Mouse (Mus musculus): ENCODE data around the gene Best1. TPM values are rescaled to one million over a fixed set of nuclear protein-coding genes. Genes with fewer than 3 reads are reported as not detected.
"Not testable (repeated sequence)": the region's sequence is repeated elsewhere in the genome, so short reads cannot be mapped to it uniquely, and the experiment has no call there.

The Best1 gene
- total RNA-seq, 2 experiments from 2014 or later: 1.0 to 1.2 TPM

GRCm38 (mm10) chr19:9978431-9978951 is 22.9 kb downstream of the Best1 start:
- intact Hi-C loops (cut with DNase I): no loop called here
- peak; percentile 59 to 65 for DNase-seq (ENCODE audit: low spot score in 2 of 2)

DNA sequence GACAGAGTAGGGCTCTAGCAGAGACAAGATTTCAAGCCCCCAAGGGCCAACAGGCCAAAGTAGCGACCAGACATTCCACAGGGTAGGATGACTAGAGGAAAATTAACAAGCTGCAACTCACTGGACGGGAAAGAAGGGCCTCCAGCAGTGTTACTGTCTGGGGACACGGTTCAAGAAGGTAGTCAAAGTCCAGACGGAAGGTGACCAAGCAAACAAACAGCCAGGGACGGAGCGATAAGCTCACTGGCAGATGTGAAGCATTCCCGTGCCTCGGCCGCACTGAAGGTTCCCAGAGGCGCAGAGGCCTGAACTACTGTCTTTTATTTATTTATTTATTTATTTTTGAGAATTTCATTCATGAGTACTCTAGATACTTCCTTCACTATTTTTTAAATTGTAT is 24.3 kb downstream of the Best1 start:
- intact Hi-C loops (cut with DNase I): no loop called here

DNA sequence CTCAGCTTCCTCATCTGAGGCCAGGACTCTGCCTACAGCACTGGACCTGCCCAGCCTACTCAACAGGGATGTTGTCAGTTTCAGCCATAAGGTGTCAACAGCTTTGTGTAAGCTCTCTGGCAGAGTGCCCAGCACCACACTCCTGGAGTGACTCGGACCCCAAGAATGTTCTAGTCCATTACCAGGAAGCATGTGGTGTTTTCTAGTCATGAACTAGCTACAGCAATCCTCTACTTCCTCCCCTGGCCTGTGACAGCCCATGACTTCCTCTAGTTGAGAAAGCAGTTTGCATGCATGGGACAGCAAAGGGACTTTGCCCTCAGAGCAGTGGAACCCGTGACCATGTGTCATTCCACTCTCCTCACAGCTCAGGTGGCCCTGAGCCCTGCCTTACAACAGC is 26.6 kb downstream of the Best1 start:
- DNase-seq (ENCODE audit: low spot score in 2 of 2); intact Hi-C loops (cut with DNase I): not testable (repeated sequence)

More for the DNA sequence above, 24.3 kb downstream of the Best1 start:
- DNase-seq (ENCODE audit: low spot score in 2 of 2): no peak

DNA sequence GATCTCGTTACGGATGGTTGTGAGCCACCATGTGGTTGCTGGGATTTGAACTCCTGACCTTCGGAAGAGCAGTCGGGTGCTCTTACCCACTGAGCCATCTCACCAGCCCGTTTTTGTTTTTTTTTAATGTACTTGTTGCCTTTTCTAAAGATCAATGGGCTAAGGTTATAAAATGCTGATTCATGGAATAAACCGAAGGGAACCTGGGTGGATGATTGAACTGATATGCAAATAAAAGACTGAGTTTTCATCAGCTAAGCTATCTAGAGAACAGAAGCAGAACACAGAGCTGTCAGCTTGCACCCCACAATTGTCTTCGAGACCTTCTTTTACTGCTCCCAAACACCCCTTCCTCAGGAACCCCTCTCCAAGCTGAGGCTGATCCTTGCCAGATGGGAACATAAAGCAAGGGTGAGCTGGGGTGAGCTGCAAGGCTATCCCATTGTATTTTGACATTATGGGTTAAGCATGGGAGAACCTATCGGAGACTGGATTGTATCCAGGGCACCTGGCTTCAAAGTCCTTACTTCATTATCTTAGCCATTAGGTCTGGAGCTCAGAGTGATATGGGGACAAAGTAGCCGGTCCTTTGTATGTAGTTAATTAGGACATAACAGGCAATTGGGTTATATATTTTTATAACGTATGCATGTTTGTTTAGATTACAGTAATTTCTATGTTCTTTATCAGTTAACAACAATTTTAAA is 33.2 kb downstream of the Best1 start:
- intact Hi-C loops (cut with DNase I): no loop called here
- DNase-seq (ENCODE audit: low spot score in 2 of 2): no peak

DNA sequence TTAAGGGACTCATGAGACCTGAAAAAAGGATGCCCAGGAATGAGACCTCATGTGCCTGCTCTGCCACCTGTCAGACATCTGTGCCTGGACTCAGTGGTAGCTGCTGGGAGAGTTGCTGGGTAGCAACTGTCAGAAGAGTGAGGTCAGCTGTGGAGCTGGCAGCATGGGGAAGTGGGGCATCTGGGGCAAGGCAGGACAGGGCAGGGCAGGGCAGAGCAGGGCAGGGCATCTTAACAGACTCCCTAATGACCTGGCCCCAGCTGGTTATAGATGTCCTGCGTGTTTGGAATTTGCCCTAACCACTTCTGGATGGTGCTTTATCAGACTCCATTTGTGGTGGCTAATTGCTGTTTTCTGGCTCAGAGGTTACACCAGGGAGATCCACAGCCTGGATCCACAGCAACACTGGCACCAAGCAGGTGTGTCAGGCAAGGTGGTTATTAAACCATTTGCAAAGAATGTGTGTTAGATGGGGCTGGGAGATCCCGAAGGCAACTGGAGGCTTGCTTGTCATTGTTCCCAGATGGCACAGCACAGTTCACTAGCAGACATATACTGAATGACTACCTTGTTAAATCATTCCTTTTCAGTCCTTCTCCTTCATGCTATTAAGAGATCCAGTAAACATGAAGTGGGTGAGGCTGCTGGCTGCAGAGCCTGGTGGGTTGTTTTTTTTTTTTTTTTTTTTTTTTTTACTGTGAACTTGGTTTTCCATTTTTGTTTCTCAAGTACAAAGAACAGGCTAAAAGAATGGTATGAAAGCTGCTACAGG is 35.2 kb downstream of the Best1 start:
- DNase-seq (ENCODE audit: low spot score in 2 of 2): no peak
- intact Hi-C loops (cut with DNase I): no loop called here

DNA sequence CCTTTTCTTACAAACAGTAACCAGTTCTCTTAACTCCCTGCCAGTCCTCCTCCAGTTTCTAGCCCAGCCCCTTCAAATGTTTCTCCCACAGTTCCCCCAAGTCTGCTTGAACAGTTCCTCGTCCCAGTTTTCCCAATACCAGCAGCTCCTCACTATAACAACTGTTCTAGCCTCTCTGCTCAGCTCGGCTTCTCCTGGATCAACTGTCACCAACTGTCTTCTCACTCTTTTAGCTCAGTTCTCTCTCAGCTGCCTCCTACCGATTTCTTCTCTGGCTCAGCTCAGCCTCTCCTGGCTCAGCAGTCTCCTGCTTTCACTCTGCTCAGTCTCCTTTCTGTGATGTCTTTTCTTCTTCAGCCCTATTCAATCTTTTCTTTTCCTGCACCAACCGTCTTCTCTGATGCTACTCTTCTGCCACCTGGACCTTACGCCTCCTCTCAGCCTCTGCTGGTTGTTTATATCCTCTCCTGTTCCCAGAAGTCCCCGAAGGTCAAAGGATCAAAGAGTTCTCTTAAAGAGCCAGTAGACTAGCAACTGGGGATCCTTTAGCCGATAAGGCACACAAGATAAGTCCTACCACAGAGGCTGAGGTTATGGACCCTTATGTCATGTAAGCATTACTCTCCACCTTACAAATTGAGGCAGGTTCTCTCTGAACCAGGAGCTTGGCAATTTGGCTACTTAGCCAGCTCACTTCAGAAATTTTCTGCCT is 37.1 kb downstream of the Best1 start:
- peak in 1 of 2 experiments; percentile 40 for DNase-seq (ENCODE audit: low spot score in 2 of 2)
- intact Hi-C loops (cut with DNase I): no loop called here

GRCm38 (mm10) chr19:9960769-9961168 is 40.7 kb downstream of the Best1 start:
- no peak for DNase-seq (ENCODE audit: low spot score in 2 of 2)
- intact Hi-C loops (cut with DNase I): no loop called here

GRCm38 (mm10) chr19:9957965-9958364 is 43.5 kb downstream of the Best1 start:
- intact Hi-C loops (cut with DNase I): no loop called here
- no peak for DNase-seq (ENCODE audit: low spot score in 2 of 2)

DNA sequence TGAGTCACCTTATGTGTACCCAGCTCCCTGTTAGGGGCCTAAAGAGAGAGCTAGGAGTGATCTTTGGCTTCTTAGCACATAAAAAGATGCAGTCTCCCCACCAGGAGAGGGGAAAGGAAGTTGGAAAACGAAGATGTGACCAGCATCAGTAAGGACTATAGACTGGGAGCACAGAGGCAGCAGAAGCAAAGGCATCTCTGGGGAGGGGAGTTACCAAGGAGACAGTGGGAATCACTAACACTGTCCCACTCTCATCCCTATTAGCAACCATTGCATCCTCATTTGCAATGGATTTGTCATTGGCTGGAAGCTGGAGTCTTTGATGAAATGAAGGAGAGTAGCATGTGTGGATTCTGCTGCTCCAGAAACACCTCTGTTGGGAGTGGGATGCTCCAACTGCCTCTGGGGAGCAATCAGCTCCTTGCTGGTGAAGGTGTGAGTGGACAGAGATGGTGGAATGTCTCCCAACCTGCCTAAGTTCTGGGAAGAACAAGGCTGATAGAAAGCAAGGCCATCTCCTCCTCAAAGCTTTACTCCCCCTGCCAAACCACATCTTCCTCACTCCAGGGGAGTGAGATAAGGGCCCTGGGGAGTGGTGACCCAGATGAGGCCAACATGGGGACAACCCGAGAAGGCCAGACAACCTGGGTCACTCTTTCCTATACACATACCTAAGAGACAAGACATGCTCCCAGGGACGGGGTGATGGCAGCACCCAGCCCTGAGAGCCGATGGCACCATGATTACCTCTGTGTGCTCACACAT is 44.6 kb downstream of the Best1 start:
- no peak for DNase-seq (ENCODE audit: low spot score in 2 of 2)
- intact Hi-C loops (cut with DNase I): no loop called here

DNA sequence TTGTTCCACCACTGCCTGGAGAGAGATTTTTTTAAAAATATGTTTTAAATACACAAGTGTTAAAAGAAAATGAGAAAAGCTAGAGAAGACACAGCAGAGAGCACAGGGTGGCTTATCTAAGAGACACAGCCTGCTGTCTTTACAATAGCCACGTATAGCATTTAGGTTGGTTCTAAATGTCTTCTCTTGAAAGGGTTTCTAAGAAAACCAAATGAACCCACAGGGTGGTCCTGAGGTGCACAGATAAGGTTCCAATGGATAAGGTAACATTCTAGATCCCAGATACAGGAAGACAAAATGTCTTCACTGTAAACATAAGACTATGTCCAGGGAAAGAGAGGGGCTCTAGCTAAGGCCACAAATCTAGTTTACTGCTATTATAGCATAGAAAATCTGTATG is 46.0 kb downstream of the Best1 start:
- intact Hi-C loops (cut with DNase I): loop anchor here (2.0 kb wide), 1 partner anchor 35 kb away; no protein-coding TSS in a partner anchor
- DNase-seq (ENCODE audit: low spot score in 2 of 2): no peak

DNA sequence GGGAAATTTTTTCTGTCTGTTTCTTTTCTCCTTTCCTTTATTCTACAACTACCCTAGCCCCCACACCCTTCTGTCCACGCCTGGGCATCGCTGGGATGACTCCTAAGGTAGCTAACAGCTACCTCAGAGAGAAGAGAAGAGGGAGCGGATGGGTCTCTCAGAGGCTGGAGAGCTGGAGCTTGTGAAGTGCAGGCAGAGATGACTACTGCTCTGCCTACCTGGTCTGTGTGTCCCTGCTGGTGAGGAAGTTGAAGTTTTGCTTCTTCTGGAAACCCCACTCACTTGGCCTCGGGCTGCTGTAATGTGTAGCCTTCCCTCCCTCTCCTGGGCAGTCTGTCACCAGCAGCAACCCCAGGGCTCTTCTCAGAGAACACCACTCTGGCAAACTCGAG is 46.6 kb downstream of the Best1 start:
- intact Hi-C loops (cut with DNase I): loop anchor here (2.0 kb wide), 1 partner anchor 36 kb away; no protein-coding TSS in a partner anchor
- DNase-seq (ENCODE audit: low spot score in 2 of 2): no peak

- intact Hi-C loops (cut with DNase I): loop anchor here (2.0 kb wide), 1 partner anchor 37 kb away; no protein-coding TSS in a partner anchor
- DNase-seq (ENCODE audit: low spot score in 2 of 2): peak; percentile 52 to 62
Observed at GRCm38 (mm10) chr19:9954055-9954810, 47.2 kb downstream of the Best1 start.

- intact Hi-C loops (cut with DNase I): no loop called here
- DNase-seq (ENCODE audit: low spot score in 2 of 2): no peak
Observed at GRCm38 (mm10) chr19:9952912-9953311, 48.5 kb downstream of the Best1 start.

DNA sequence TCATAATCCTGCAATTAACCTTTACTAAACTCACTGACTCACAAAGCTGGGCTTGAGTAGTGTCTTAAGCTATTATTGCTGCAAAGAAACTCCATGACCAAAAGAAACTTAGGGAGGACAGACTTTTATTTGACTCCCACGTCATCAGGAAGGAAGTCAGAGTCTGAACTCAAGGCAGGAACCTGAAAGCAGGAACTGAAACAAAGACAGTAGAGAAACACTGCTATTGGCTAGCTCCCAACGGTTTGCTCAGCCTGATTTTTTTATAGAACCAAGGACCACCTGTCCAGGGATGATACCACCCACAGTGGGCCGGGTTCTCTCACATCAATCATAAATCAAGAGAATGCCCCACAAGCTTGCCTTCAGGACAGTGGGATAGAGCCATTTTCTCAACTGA is 49.0 kb downstream of the Best1 start:
- DNase-seq (ENCODE audit: low spot score in 2 of 2): no peak
- intact Hi-C loops (cut with DNase I): no loop called here

- no peak for DNase-seq (ENCODE audit: low spot score in 2 of 2)
- intact Hi-C loops (cut with DNase I): no loop called here
Observed at GRCm38 (mm10) chr19:9946986-9947385, 54.4 kb downstream of the Best1 start.

DNA sequence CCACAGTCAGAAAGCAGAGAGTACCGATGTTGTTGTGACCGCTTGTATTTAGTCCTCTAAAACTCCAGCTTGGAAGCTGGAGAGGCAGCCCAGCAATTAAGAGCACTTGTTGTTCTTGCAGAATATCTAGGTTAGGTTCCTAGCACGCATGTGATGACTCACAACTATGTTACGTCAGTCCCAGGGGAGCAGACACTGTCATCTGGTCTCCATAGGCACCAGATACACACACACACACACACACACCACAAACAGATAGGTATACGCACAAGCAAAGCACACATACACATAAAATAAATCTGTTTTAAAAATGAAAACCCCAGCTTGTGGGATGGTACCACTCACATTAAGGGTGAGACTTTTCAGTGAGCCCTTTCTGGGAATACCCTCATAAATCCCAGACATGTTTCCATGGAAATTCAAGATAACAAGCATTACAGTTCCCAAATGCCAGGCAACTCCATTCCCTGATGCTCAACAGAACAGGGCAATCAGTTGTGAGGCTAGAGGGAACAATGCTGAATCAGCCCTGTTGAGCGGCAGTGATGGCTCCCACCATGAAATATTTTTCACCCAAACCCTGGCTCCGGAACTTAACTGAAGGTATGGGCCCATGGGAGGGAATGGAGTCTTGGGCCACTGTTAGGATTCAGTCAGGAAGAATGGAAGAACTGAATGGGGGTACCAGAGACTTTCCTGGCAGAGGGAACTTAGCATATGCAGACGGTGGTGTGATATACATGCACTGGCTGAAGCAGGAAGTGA is 55.5 kb downstream of the Best1 start:
- intact Hi-C loops (cut with DNase I): no loop called here
- DNase-seq (ENCODE audit: low spot score in 2 of 2): no peak

- no peak for DNase-seq (ENCODE audit: low spot score in 2 of 2)
- intact Hi-C loops (cut with DNase I): no loop called here
Observed at GRCm38 (mm10) chr19:9942539-9943533, 58.6 kb downstream of the Best1 start.

All from left cerebral cortex, postnatal 36 days (tissue).